Mouse (Mus musculus) T-cell, adult 2 months (primary cell): ENCODE measurements around the gene Acp5.

ENCODE experiments used
- DNase-seq: peaks from one replicate; pipeline ENCODE4 v3.0.0; 2022; ENCODE audit warnings: low spot score

Gene Acp5

GRCm38 (mm10) chr9:22139746-22140145 is 4.2 kb upstream of the Acp5 start:
- DNase-seq, result no peak

GRCm38 (mm10) chr9:22138480-22138879 is 3.0 kb upstream of the Acp5 start:
- no peak for DNase-seq

- no peak for DNase-seq
Measured at GRCm38 (mm10) chr9:22136765-22137547, 1.4 kb upstream of the Acp5 start.

GRCm38 (mm10) chr9:22134988-22135643 is 395 bp downstream of the Acp5 start:
- DNase-seq, result no peak

- DNase-seq, result peak; percentile 49
Measured at GRCm38 (mm10) chr9:22134246-22134890, 1.1 kb downstream of the Acp5 start.

GRCm38 (mm10) chr9:22132220-22132619 is 3.3 kb downstream of the Acp5 start:
- peak; percentile 49 for DNase-seq

- peak; percentile 60 for DNase-seq
Measured at GRCm38 (mm10) chr9:22131226-22131981, 4.1 kb downstream of the Acp5 start.

GRCm38 (mm10) chr9:22125246-22126027 is 10.1 kb downstream of the Acp5 start:
- no peak for DNase-seq

- no peak for DNase-seq
Measured at GRCm38 (mm10) chr9:22124169-22124568, 11.3 kb downstream of the Acp5 start.

GRCm38 (mm10) chr9:22123069-22123609 is 12.4 kb downstream of the Acp5 start:
- DNase-seq, result peak; percentile 34

GRCm38 (mm10) chr9:22122005-22122404 is 13.5 kb downstream of the Acp5 start:
- no peak for DNase-seq

GRCm38 (mm10) chr9:22121545-22121944 is 14.0 kb downstream of the Acp5 start:
- DNase-seq, result no peak

GRCm38 (mm10) chr9:22119543-22119942 is 16.0 kb downstream of the Acp5 start:
- no peak for DNase-seq

GRCm38 (mm10) chr9:22117754-22118456 is 17.6 kb downstream of the Acp5 start:
- peak; percentile 78 for DNase-seq

- peak; percentile 95 for DNase-seq
Measured at GRCm38 (mm10) chr9:22116740-22117426, 18.6 kb downstream of the Acp5 start, which contains the start of gene Elof1. Gene Elof1, minus strand, starts transcription at chr9:22117172.

- DNase-seq, result no peak
Measured at GRCm38 (mm10) chr9:22116086-22116485, 19.4 kb downstream of the Acp5 start.

GRCm38 (mm10) chr9:22115635-22116034 is 19.9 kb downstream of the Acp5 start:
- DNase-seq, result no peak

- DNase-seq, result no peak
Measured at GRCm38 (mm10) chr9:22108194-22108593, 27.3 kb downstream of the Acp5 start.

GRCm38 (mm10) chr9:22099922-22100321 is 35.6 kb downstream of the Acp5 start:
- no peak for DNase-seq
